Mouse (Mus musculus): ENCODE measurements around the gene Rnase10. TPM values are rescaled to one million over a fixed set of nuclear protein-coding genes. Genes with fewer than 3 reads are reported as not detected.
"Not testable (repeated sequence)": the region's sequence is repeated elsewhere in the genome, so short reads cannot be mapped to it uniquely, and the experiment has no call there.

Rnase10 gene
- polyA plus RNA-seq, 1 experiment from 2014 or later = not detected

- 43% methylated on average over 1 of the region's 1 CpGs for WGBS (ENCODE audit: insufficient replicate concordance)
Measured at GRCm38 (mm10) chr14:50970822-50971221, 36.7 kb upstream of the Rnase10 start.

GRCm38 (mm10) chr14:50973054-50973453 lies 34.5 kb upstream of the Rnase10 start:
- not testable (repeated sequence) for H3K36me3 ChIP-seq (replicated peaks; ENCODE audit: insufficient read depth, low read length); DNase-seq; H3K27me3 ChIP-seq (ENCODE audit: insufficient read depth, low read length); H3K9me3 ChIP-seq (ENCODE audit: low read length); ATAC-seq; H3K4me3 ChIP-seq (ENCODE audit: low read depth, low read length); H3K9ac ChIP-seq (replicated peaks); H3K27ac ChIP-seq (ENCODE audit: low read depth); H3K4me2 ChIP-seq (ENCODE audit: low read depth, low read length)
- H3K4me1 ChIP-seq (ENCODE audit: insufficient read depth) = peaks cover 11% of the 10 kb centered on the region; the same call in 1 of the 2 replicates
- WGBS (ENCODE audit: insufficient replicate concordance) = 87% methylated on average over 4 of the region's 5 CpGs

More at GRCm38 (mm10) chr14:50970822-50971221, 36.7 kb upstream of the Rnase10 start:
- Histone ChIP-seq H3K27me3 (ENCODE audit: insufficient read depth, low read length) (no peaks in the 10 kb centered on the region), H3K4me1 (ENCODE audit: insufficient read depth) (peaks cover 8% of the 10 kb centered on the region; the same call in 1 of the 2 replicates), H3K36me3 (replicated peaks; ENCODE audit: insufficient read depth, low read length) (no peaks in the 10 kb centered on the region), H3K4me3 (ENCODE audit: low read depth, low read length) (no peak overlapping the region), H3K9me3 (ENCODE audit: low read length) (no peaks in the 10 kb centered on the region), H3K4me2 (ENCODE audit: low read depth, low read length) (no peak overlapping the region), H3K27ac (ENCODE audit: low read depth) (no peak overlapping the region), H3K9ac (replicated peaks) (no peak overlapping the region)
- DNase-seq = no peak
- TF ChIP-seq EP300 (IDR thresholded peaks at IDR 0.05; ENCODE audit: low read depth) = no peak
- no peak for TF ChIP-seq CTCF (IDR thresholded peaks at IDR 0.05; ENCODE audit: low read depth)
- no peak for ATAC-seq

- Histone ChIP-seq H3K36me3 (replicated peaks; ENCODE audit: insufficient read depth, low read length) (no peaks in the 10 kb centered on the region), H3K4me2 (ENCODE audit: low read depth, low read length) (no peak overlapping the region), H3K9ac (replicated peaks) (no peak overlapping the region), H3K9me3 (ENCODE audit: low read length) (no peaks in the 10 kb centered on the region), H3K4me3 (ENCODE audit: low read depth, low read length) (no peak overlapping the region), H3K4me1 (ENCODE audit: insufficient read depth) (peaks cover 11% of the 10 kb centered on the region; the same call in 1 of the 2 replicates), H3K27me3 (ENCODE audit: insufficient read depth, low read length) (no peaks in the 10 kb centered on the region), H3K27ac (ENCODE audit: low read depth) (no peak overlapping the region)
- no peak for ATAC-seq
- WGBS (ENCODE audit: insufficient replicate concordance) = 66% methylated on average over 4 of the region's 4 CpGs
- DNase-seq = no peak
- TF ChIP-seq CTCF (IDR thresholded peaks at IDR 0.05; ENCODE audit: low read depth) = no peak
- no peak for TF ChIP-seq EP300 (IDR thresholded peaks at IDR 0.05; ENCODE audit: low read depth)
Measured at GRCm38 (mm10) chr14:50973700-50974099, 33.9 kb upstream of the Rnase10 start.

- no peak overlapping the region for H3K4me3 ChIP-seq (ENCODE audit: low read depth, low read length)
- no peak overlapping the region for H3K4me2 ChIP-seq (ENCODE audit: low read depth, low read length)
- H3K9ac ChIP-seq (replicated peaks) = no peak overlapping the region
- H3K9me3 ChIP-seq (ENCODE audit: low read length) = no peaks in the 10 kb centered on the region
- H3K27ac ChIP-seq (ENCODE audit: low read depth) = no peak overlapping the region
- H3K4me1 ChIP-seq (ENCODE audit: insufficient read depth) = peaks cover 11% of the 10 kb centered on the region; the same call in 1 of the 2 replicates
- H3K36me3 ChIP-seq (replicated peaks; ENCODE audit: insufficient read depth, low read length) = no peaks in the 10 kb centered on the region
- ATAC-seq (no peak), DNase-seq (no peak)
- no peaks in the 10 kb centered on the region for H3K27me3 ChIP-seq (ENCODE audit: insufficient read depth, low read length)
- TF ChIP-seq CTCF (IDR thresholded peaks at IDR 0.05; ENCODE audit: low read depth) (no peak), EP300 (IDR thresholded peaks at IDR 0.05; ENCODE audit: low read depth) (no peak)
- 58% methylated on average over 5 of the region's 5 CpGs for WGBS (ENCODE audit: insufficient replicate concordance)
Measured at GRCm38 (mm10) chr14:50975001-50975400, 32.5 kb upstream of the Rnase10 start.

GRCm38 (mm10) chr14:50976674-50977073 lies 30.9 kb upstream of the Rnase10 start:
- Histone ChIP-seq H3K27me3 (ENCODE audit: insufficient read depth, low read length) (no peaks in the 10 kb centered on the region), H3K36me3 (replicated peaks; ENCODE audit: insufficient read depth, low read length) (no peaks in the 10 kb centered on the region), H3K27ac (ENCODE audit: low read depth) (no peak overlapping the region), H3K4me2 (ENCODE audit: low read depth, low read length) (no peak overlapping the region), H3K4me1 (ENCODE audit: insufficient read depth) (peaks cover 9% of the 10 kb centered on the region), H3K4me3 (ENCODE audit: low read depth, low read length) (no peak overlapping the region), H3K9me3 (ENCODE audit: low read length) (no peaks in the 10 kb centered on the region), H3K9ac (replicated peaks) (no peak overlapping the region)
- ATAC-seq (no peak), DNase-seq (no peak)
- TF ChIP-seq CTCF (IDR thresholded peaks at IDR 0.05; ENCODE audit: low read depth) (peak; percentile 25), EP300 (IDR thresholded peaks at IDR 0.05; ENCODE audit: low read depth) (no peak)
- 25% methylated on average over 9 of the region's 9 CpGs for WGBS (ENCODE audit: insufficient replicate concordance)

GRCm38 (mm10) chr14:50978451-50978850 lies 29.1 kb upstream of the Rnase10 start:
- not testable (repeated sequence) for H3K9ac ChIP-seq (replicated peaks); H3K27me3 ChIP-seq (ENCODE audit: insufficient read depth, low read length); DNase-seq; ATAC-seq; H3K9me3 ChIP-seq (ENCODE audit: low read length); H3K4me3 ChIP-seq (ENCODE audit: low read depth, low read length); H3K36me3 ChIP-seq (replicated peaks; ENCODE audit: insufficient read depth, low read length); H3K27ac ChIP-seq (ENCODE audit: low read depth); H3K4me2 ChIP-seq (ENCODE audit: low read depth, low read length)
- peaks cover 14% of the 10 kb centered on the region for H3K4me1 ChIP-seq (ENCODE audit: insufficient read depth)
- WGBS (ENCODE audit: insufficient replicate concordance) = 66% methylated on average over 6 of the region's 6 CpGs

GRCm38 (mm10) chr14:50979631-50980030 lies 27.9 kb upstream of the Rnase10 start:
- Histone ChIP-seq H3K9me3 (ENCODE audit: low read length) (peaks cover 2% of the 10 kb centered on the region; the same call in 1 of the 2 replicates), H3K27me3 (ENCODE audit: insufficient read depth, low read length) (no peaks in the 10 kb centered on the region), H3K36me3 (replicated peaks; ENCODE audit: insufficient read depth, low read length) (no peaks in the 10 kb centered on the region), H3K4me2 (ENCODE audit: low read depth, low read length) (no peak overlapping the region), H3K4me3 (ENCODE audit: low read depth, low read length) (no peak overlapping the region), H3K27ac (ENCODE audit: low read depth) (no peak overlapping the region), H3K9ac (replicated peaks) (no peak overlapping the region), H3K4me1 (ENCODE audit: insufficient read depth) (peaks cover 14% of the 10 kb centered on the region)
- TF ChIP-seq CTCF (IDR thresholded peaks at IDR 0.05; ENCODE audit: low read depth) (no peak), EP300 (IDR thresholded peaks at IDR 0.05; ENCODE audit: low read depth) (no peak)
- DNase-seq (no peak), ATAC-seq (no peak)

All from liver, postnatal 0 days (tissue).